ENCODE assay signal across 8 mouse cellular contexts in genomic region chr5:115186371-115187073, GRCm38 (mm10). TPM values are rescaled to one million over a fixed set of nuclear protein-coding genes. Genes with fewer than 3 reads are reported as not detected.
DNase-seq lines count a peak whose midpoint lies in the region; ATAC-seq lines count a peak whose summit lies in the region.

No protein-coding gene starts in this region.

- H3K4me1 ChIP-seq in forebrain, embryonic 14.5 days (ENCODE audit: control insufficient read depth, insufficient read depth, low read length) = peaks cover 15% of the 10 kb centered on the region
- H3K4me1 ChIP-seq in limb, embryonic 15.5 days = peaks cover 32% of the 10 kb centered on the region

- H3K36me3 ChIP-seq in forebrain, embryonic 14.5 days (ENCODE audit: control insufficient read depth, insufficient read depth, low read length) = no peaks in the 10 kb centered on the region
- H3K36me3 ChIP-seq in limb, embryonic 15.5 days = no peaks in the 10 kb centered on the region
- no peaks in the 10 kb centered on the region for H3K36me3 ChIP-seq in splenic B cell, adult 2 months (ENCODE audit: control insufficient read depth, insufficient read depth, low read length, poor library complexity, severe bottlenecking)

- H3K9me3 ChIP-seq in forebrain, embryonic 14.5 days (replicated peaks; ENCODE audit: control insufficient read depth, low read length) = no peaks in the 10 kb centered on the region
- no peaks in the 10 kb centered on the region for H3K9me3 ChIP-seq in limb, embryonic 15.5 days

- no peak overlapping the region for H3K4me3 ChIP-seq in forebrain, embryonic 14.5 days (ENCODE audit: low read depth, low read length)
- no peak overlapping the region for H3K4me3 ChIP-seq in limb, embryonic 15.5 days

- peak overlapping the region; percentile 31 for H3K4me2 ChIP-seq in forebrain, embryonic 14.5 days (ENCODE audit: low read length)
- H3K4me2 ChIP-seq in limb, embryonic 15.5 days = peak overlapping the region; percentile 37

- H3K27ac ChIP-seq in forebrain, embryonic 14.5 days (ENCODE audit: low read depth, low read length) = peak overlapping the region; percentile 78
- H3K27ac ChIP-seq in limb, embryonic 15.5 days = no peak overlapping the region

- peak; percentile 46 for DNase-seq in layer of hippocampus, adult 9-11 months
- DNase-seq in layer of hippocampus, adult 9-10 months (ENCODE audit: low spot score) = no peak
- DNase-seq in R1 (ENCODE audit: low read depth, low spot score) = peak; percentile 42
- peak; percentile 81 for DNase-seq in forebrain, embryonic 14.5 days (ENCODE audit: low spot score)
- DNase-seq in splenic B cell, adult 2 months (ENCODE audit: low read depth, low spot score) = peak; percentile 91
- DNase-seq in c-Kit-positive CD71-positive TER-119-positive erythroid progenitor cells, embryonic 14.5 days (ENCODE audit: low spot score) = no peak
- DNase-seq in spleen, adult 12 weeks (ENCODE audit: low spot score) = no peak

- peak; percentile 78 for ATAC-seq in forebrain, embryonic 14.5 days
- ATAC-seq in limb, embryonic 15.5 days (ENCODE audit: insufficient number of reproducible peaks, low FRiP score, low TSS enrichment, low read depth) = no peak

- peaks cover 14% of the 10 kb centered on the region; the same call in 1 of the 2 replicates for H3K27me3 ChIP-seq in forebrain, embryonic 14.5 days (replicated peaks; ENCODE audit: control insufficient read depth, insufficient read depth, low read length)
- H3K27me3 ChIP-seq in limb, embryonic 15.5 days = peaks cover 26% of the 10 kb centered on the region
- H3K27me3 ChIP-seq in splenic B cell, adult 2 months (ENCODE audit: control insufficient read depth, insufficient read depth, low read length, poor library complexity, severe bottlenecking) = no peaks in the 10 kb centered on the region

- no peak overlapping the region for H3K9ac ChIP-seq in forebrain, embryonic 14.5 days (ENCODE audit: low read length)
- no peak overlapping the region for H3K9ac ChIP-seq in limb, embryonic 15.5 days

- 26% methylated on average over 17 of the region's 17 CpGs for WGBS in forebrain, embryonic 14.5 days
- WGBS in limb, embryonic 15.5 days = 36% methylated on average over 17 of the region's 17 CpGs

RNA-seq across cellular contexts. Expression of gene Cabp1, which starts 7.7 kb away (rescaled TPM):
- 7.1 and 10.1 TPM in 2 replicates for polyA plus RNA-seq in forebrain, embryonic 14.5 days (2014; fragmentation: Nextera tagmentation; extraction: Ambion mirVana)
- 1.2 and 1.3 TPM in 2 replicates for polyA plus RNA-seq in limb, embryonic 15.5 days (2015; fragmentation: Nextera tagmentation; extraction: Ambion mirVana)

RNA-seq across cellular contexts. Expression of gene Mlec, which starts 28.5 kb away (rescaled TPM):
- polyA plus RNA-seq in forebrain, embryonic 14.5 days (2014; fragmentation: Nextera tagmentation; extraction: Ambion mirVana) = 11.4 and 12.5 TPM in 2 replicates
- 89.3 and 97.9 TPM in 2 replicates for polyA plus RNA-seq in limb, embryonic 15.5 days (2015; fragmentation: Nextera tagmentation; extraction: Ambion mirVana)

RNA-seq across cellular contexts. Expression of gene Pop5, which starts 49.1 kb away (rescaled TPM):
- 101 and 105 TPM in 2 replicates for polyA plus RNA-seq in forebrain, embryonic 14.5 days (2014; fragmentation: Nextera tagmentation; extraction: Ambion mirVana)
- 96.2 and 97.1 TPM in 2 replicates for polyA plus RNA-seq in limb, embryonic 15.5 days (2015; fragmentation: Nextera tagmentation; extraction: Ambion mirVana)

RNA-seq across cellular contexts. Expression of gene Unc119b, which starts 51.7 kb away (rescaled TPM):
- 35.4 and 37.8 TPM in 2 replicates for polyA plus RNA-seq in forebrain, embryonic 14.5 days (2014; fragmentation: Nextera tagmentation; extraction: Ambion mirVana)
- 34.8 and 36.9 TPM in 2 replicates for polyA plus RNA-seq in limb, embryonic 15.5 days (2015; fragmentation: Nextera tagmentation; extraction: Ambion mirVana)

Comparison
In these comparisons a context has a peak if more than half of its experiments do, and no peak if none do; other contexts are left out.
1. DNase-seq: peak in layer of hippocampus, adult 9-11 months (single experiment), R1 (single experiment), forebrain, embryonic 14.5 days (single experiment) and splenic B cell, adult 2 months (single experiment); none in layer of hippocampus, adult 9-10 months (single experiment), c-Kit-positive CD71-positive TER-119-positive erythroid progenitor cells, embryonic 14.5 days (single experiment) and spleen, adult 12 weeks (single experiment).